ENCODE assay signal across 27 mouse cellular contexts in genomic region chr1:133189471-133189870, GRCm38 (mm10). TPM values are rescaled to one million over a fixed set of nuclear protein-coding genes. Genes with fewer than 3 reads are reported as not detected.
DNase-seq lines count a peak whose midpoint lies in the region; ATAC-seq and TF ChIP-seq lines count a peak whose summit lies in the region.
"Had no signal": no experiment of that assay in that cellular context is flagged by ENCODE, and none has a peak within 500 bp of the region (broad histone marks: within the 10 kb centered on the region; RNA-seq: fewer than 3 reads in every experiment).

No protein-coding gene starts in this region.

- no peak for TF ChIP-seq EP300 in MEL (IDR thresholded peaks at IDR 0.05; ENCODE audit: low read depth in 1 of 2, low read length in 2 of 2)

- TF ChIP-seq CTCF in gastrocnemius, adult 2 months (IDR thresholded peaks at IDR 0.05): no peak
- TF ChIP-seq CTCF in MEL (IDR thresholded peaks at IDR 0.05 in 2 of 3, conservative IDR thresholded peaks at IDR 0.05 in 1 of 3; ENCODE audit: control insufficient read depth in 1 of 3, insufficient read depth in 1 of 3, low read depth in 2 of 3, low read length in 3 of 3, poor library complexity in 1 of 3, severe bottlenecking in 1 of 3): no peak

- H3K4me3 ChIP-seq in gastrocnemius, adult 2 months: no peak overlapping the region; the same call in 1 of the 2 replicates
- H3K4me3 ChIP-seq in intestine, embryonic 16.5 days (ENCODE audit: low read length): no peak overlapping the region
- H3K4me3 ChIP-seq in intestine, embryonic 15.5 days (replicated peaks): no peak overlapping the region
- H3K4me3 ChIP-seq in MEL (ENCODE audit: control insufficient read depth in 1 of 2, insufficient read depth in 1 of 2, low read depth in 2 of 2, low read length in 2 of 2): no peak overlapping the region
- no peak overlapping the region for H3K4me3 ChIP-seq in midbrain, embryonic 14.5 days (replicated peaks; ENCODE audit: low read depth, low read length)
- H3K4me3 ChIP-seq: embryonic facial prominence, embryonic 12.5 days; left cerebral cortex, adult 2 months; limb, embryonic 12.5 days; liver, embryonic 15.5 days; myocyte; neural tube, embryonic 12.5 days had no signal

- H3K27me3 ChIP-seq in intestine, embryonic 16.5 days (replicated peaks; ENCODE audit: control insufficient read depth, insufficient read depth, low read length): no peaks in the 10 kb centered on the region
- no peaks in the 10 kb centered on the region for H3K27me3 ChIP-seq in intestine, embryonic 15.5 days (replicated peaks)
- no peaks in the 10 kb centered on the region for H3K27me3 ChIP-seq in MEL (ENCODE audit: control insufficient read depth in 1 of 2, insufficient read depth in 2 of 2, low read length in 2 of 2)
- H3K27me3 ChIP-seq in midbrain, embryonic 14.5 days (ENCODE audit: control insufficient read depth, insufficient read depth, low read length): no peaks in the 10 kb centered on the region
- H3K27me3 ChIP-seq: embryonic facial prominence, embryonic 12.5 days; limb, embryonic 12.5 days; neural tube, embryonic 12.5 days had no signal

- 0 out of 2 replicates have a peak, but pooled peaks cover 4% of the 10 kb centered on the region for H3K9me3 ChIP-seq in intestine, embryonic 16.5 days (ENCODE audit: control insufficient read depth, low read length)
- H3K9me3 ChIP-seq in intestine, embryonic 15.5 days: no peaks in the 10 kb centered on the region
- no peaks in the 10 kb centered on the region for H3K9me3 ChIP-seq in MEL (replicated peaks; ENCODE audit: insufficient read depth, low read length)
- no peaks in the 10 kb centered on the region for H3K9me3 ChIP-seq in midbrain, embryonic 14.5 days (ENCODE audit: control insufficient read depth, low read length)
- H3K9me3 ChIP-seq: embryonic facial prominence, embryonic 12.5 days; limb, embryonic 12.5 days; liver, embryonic 15.5 days had no signal

- H3K36me3 ChIP-seq in intestine, embryonic 16.5 days (ENCODE audit: control insufficient read depth, insufficient read depth, low read length): peaks cover 4% of the 10 kb centered on the region
- no peaks in the 10 kb centered on the region for H3K36me3 ChIP-seq in intestine, embryonic 15.5 days
- peaks cover 0 to 3% of the 10 kb centered on the region in 2 experiments; a peak in 2 of 4 replicates for H3K36me3 ChIP-seq in MEL (ENCODE audit: control insufficient read depth in 1 of 2, insufficient read depth in 2 of 2, low read length in 2 of 2)
- H3K36me3 ChIP-seq in midbrain, embryonic 14.5 days (ENCODE audit: control insufficient read depth, insufficient read depth, low read length): no peaks in the 10 kb centered on the region
- H3K36me3 ChIP-seq: embryonic facial prominence, embryonic 12.5 days; limb, embryonic 12.5 days; liver, embryonic 15.5 days had no signal

- no peak for DNase-seq in gastrocnemius, adult 2 months
- DNase-seq in gastrocnemius, postnatal 36 days: no peak
- peak; percentile 23 for DNase-seq in MEL (ENCODE audit: low read depth, low spot score)
- DNase-seq in midbrain, embryonic 14.5 days: no peak
- no peak for DNase-seq in retina, embryonic 14.5 days (ENCODE audit: low spot score)
- DNase-seq: adrenal gland, postnatal 10 days; cerebellum, adult 11 months; cerebellum, adult 9-10 months; embryo, embryonic 11 days; kidney, adult 9 months; kidney, postnatal 14 days; lung, postnatal 14 days; right cerebral cortex, postnatal 4 days; thymus, adult 2 months; thymus, postnatal 36 days had no signal

- ATAC-seq in intestine, embryonic 16.5 days: no peak
- ATAC-seq in intestine, embryonic 15.5 days: no peak
- ATAC-seq in midbrain, embryonic 14.5 days (ENCODE audit: low FRiP score, low TSS enrichment): no peak
- ATAC-seq: CD4-positive, CD25-positive, alpha-beta regulatory T cell, adult 4 months; hindbrain, embryonic 16.5 days; intestine, postnatal 0 days had no signal

- H3K4me1 ChIP-seq in intestine, embryonic 16.5 days (ENCODE audit: control insufficient read depth, insufficient read depth, low read length): peaks cover 21% of the 10 kb centered on the region; the same call in 1 of the 2 replicates
- H3K4me1 ChIP-seq in intestine, embryonic 15.5 days (replicated peaks): 0 out of 2 replicates have a peak, but pooled peaks cover 11% of the 10 kb centered on the region
- H3K4me1 ChIP-seq in MEL (ENCODE audit: control insufficient read depth in 1 of 2, insufficient read depth in 2 of 2, low read length in 2 of 2): peaks cover 0 to 10% of the 10 kb centered on the region in 2 experiments; a peak in 2 of 4 replicates
- H3K4me1 ChIP-seq in midbrain, embryonic 14.5 days (ENCODE audit: control insufficient read depth, insufficient read depth, low read length): peaks cover 35% of the 10 kb centered on the region

- intact Hi-C loops in gastrocnemius, adult 2 months (cut with DNase I): no loop called here
- intact Hi-C loops in gastrocnemius, postnatal 36 days (cut with DNase I): loop anchor here (5.0 kb wide), 1 partner anchor 38 kb away; no protein-coding TSS in a partner anchor

- no peaks in the 10 kb centered on the region for H3K79me2 ChIP-seq in MEL (ENCODE audit: control insufficient read depth, insufficient read depth, low read length, poor library complexity)

- H3K27ac ChIP-seq in gastrocnemius, adult 2 months: peak overlapping the region; percentile 90
- H3K27ac ChIP-seq in intestine, embryonic 16.5 days (ENCODE audit: low read length): 0 out of 2 replicates have a peak overlapping the region, but pooled peaks have one; percentile 89
- no peak overlapping the region for H3K27ac ChIP-seq in intestine, embryonic 15.5 days
- H3K27ac ChIP-seq in MEL (ENCODE audit: control insufficient read depth, low read depth, low read length): no peak overlapping the region
- H3K27ac ChIP-seq in midbrain, embryonic 14.5 days (replicated peaks; ENCODE audit: low read depth, low read length): peak overlapping the region; percentile 86; the same call in 1 of the 2 replicates
- H3K27ac ChIP-seq: embryonic facial prominence, embryonic 12.5 days; left cerebral cortex, adult 2 months; limb, embryonic 12.5 days; liver, embryonic 15.5 days; neural tube, embryonic 12.5 days had no signal

- no peak for TF ChIP-seq POLR2A in MEL (IDR thresholded peaks at IDR 0.05; ENCODE audit: control insufficient read depth in 1 of 2, insufficient read depth in 1 of 2, low read depth in 1 of 2, low read length in 2 of 2, poor library complexity in 1 of 2)

- H3K9ac ChIP-seq in intestine, embryonic 16.5 days (ENCODE audit: low read depth, low read length): no peak overlapping the region
- no peak overlapping the region for H3K9ac ChIP-seq in intestine, embryonic 15.5 days
- no peak overlapping the region for H3K9ac ChIP-seq in MEL (ENCODE audit: control insufficient read depth, low read depth, low read length, poor library complexity, severe bottlenecking)
- H3K9ac ChIP-seq in midbrain, embryonic 14.5 days (replicated peaks; ENCODE audit: low read length): no peak overlapping the region
- H3K9ac ChIP-seq: embryonic facial prominence, embryonic 12.5 days; limb, embryonic 12.5 days; liver, embryonic 15.5 days; lung, embryonic 14.5 days; neural tube, embryonic 12.5 days had no signal

- H3K4me2 ChIP-seq in intestine, embryonic 16.5 days (ENCODE audit: low read depth, low read length): no peak overlapping the region
- H3K4me2 ChIP-seq in intestine, embryonic 15.5 days (replicated peaks): no peak overlapping the region
- H3K4me2 ChIP-seq in midbrain, embryonic 14.5 days (ENCODE audit: low read length): no peak overlapping the region
- H3K4me2 ChIP-seq: embryonic facial prominence, embryonic 12.5 days; limb, embryonic 12.5 days; liver, embryonic 15.5 days; lung, embryonic 14.5 days; neural tube, embryonic 12.5 days had no signal

- no peak for TF ChIP-seq RAD21 in MEL (IDR thresholded peaks at IDR 0.05; ENCODE audit: low read depth, low read length)

TF ChIP-seq in MEL, 35 proteins besides CTCF, POLR2A, EP300 and RAD21:
- TF ChIP-seq MYB (IDR thresholded peaks at IDR 0.05; ENCODE audit: low read depth, low read length) (no peak), ELF1 (IDR thresholded peaks at IDR 0.05; ENCODE audit: low read depth, low read length) (no peak), ZNF384 (IDR thresholded peaks at IDR 0.05; ENCODE audit: low read depth, low read length) (no peak), CHD2 (IDR thresholded peaks at IDR 0.05; ENCODE audit: low read length) (no peak), USF2 (IDR thresholded peaks at IDR 0.05; ENCODE audit: borderline replicate concordance in 1 of 2, insufficient read depth in 1 of 2, low read depth in 1 of 2, low read length in 2 of 2) (no peak)

RNA-seq across cellular contexts. Expression of gene Plekha6, which starts 25.5 kb away (rescaled TPM):
- total RNA-seq in gastrocnemius, adult 2 months (2021): 10 to 100 TPM in 1 of 2 experiments, 1 to 10 TPM in 1; 7.4 to 12.5 TPM
- 10 to 100 TPM in 1 of 2 experiments, 1 to 10 TPM in 1; 6.7 to 11.5 TPM for total RNA-seq in gastrocnemius, postnatal 36 days (2021)
- 10.6 and 11.0 TPM in 2 replicates for polyA plus RNA-seq in intestine, embryonic 16.5 days (2015; fragmentation: Nextera tagmentation; extraction: Ambion mirVana)
- polyA plus RNA-seq in intestine, embryonic 15.5 days (2015; fragmentation: Nextera tagmentation; extraction: Ambion mirVana): 13.7 and 15.3 TPM in 2 replicates
- total RNA-seq in MEL (2012; rRNA removed): 11.8 and 14.5 TPM in 2 replicates
- 10 to 100 TPM in 1 of 2 experiments, not detected in 1; 28.5 TPM for polyA plus RNA-seq in MEL (2012; ENCODE audit: insufficient read depth in 1 of 2, insufficient read length in 2 of 2, low read depth in 1 of 2, low replicate concordance in 2 of 2, missing spikeins in 1 of 2)
- 18.4 and 25.4 TPM in 2 replicates for polyA plus RNA-seq in midbrain, embryonic 14.5 days (2014; fragmentation: Nextera tagmentation; extraction: Ambion mirVana)
- polyA plus RNA-seq: CD4-positive, CD25-positive, alpha-beta regulatory T cell, adult 4 months had no signal

RNA-seq across cellular contexts. Expression of gene Ppp1r15b, which starts 58.5 kb away (rescaled TPM):
- 10 to 100 TPM; 16.4 to 18.6 TPM for total RNA-seq in gastrocnemius, adult 2 months (2021)
- 10 to 100 TPM; 14.0 to 17.7 TPM for total RNA-seq in gastrocnemius, postnatal 36 days (2021)
- polyA plus RNA-seq in intestine, embryonic 16.5 days (2015; fragmentation: Nextera tagmentation; extraction: Ambion mirVana): 48.0 and 53.7 TPM in 2 replicates
- polyA plus RNA-seq in intestine, embryonic 15.5 days (2015; fragmentation: Nextera tagmentation; extraction: Ambion mirVana): 46.7 and 46.9 TPM in 2 replicates
- total RNA-seq in MEL (2012; rRNA removed): 53.1 and 60.9 TPM in 2 replicates
- polyA plus RNA-seq in MEL (2012; ENCODE audit: insufficient read depth in 1 of 2, insufficient read length in 2 of 2, low read depth in 1 of 2, low replicate concordance in 2 of 2, missing spikeins in 1 of 2): 10 to 100 TPM in 1 of 2 experiments, not detected in 1; 56.3 TPM
- polyA plus RNA-seq in midbrain, embryonic 14.5 days (2014; fragmentation: Nextera tagmentation; extraction: Ambion mirVana): 18.1 and 36.2 TPM in 2 replicates

Comparison
In these comparisons a context has a peak if more than half of its experiments do, and no peak if none do; other contexts are left out.
1. H3K27ac ChIP-seq: peak in gastrocnemius, adult 2 months (single experiment), intestine, embryonic 16.5 days (single experiment) and midbrain, embryonic 14.5 days (single experiment); none in intestine, embryonic 15.5 days (single experiment) and MEL (single experiment).